Mouse (Mus musculus) neural tube, embryonic 12.5 days (tissue): ENCODE data around the gene Nt5c3. TPM values are rescaled to one million over a fixed set of nuclear protein-coding genes. Genes with fewer than 3 reads are reported as not detected.

Experiments
- polyA plus RNA-seq: library from polyadenylated mRNA; unstranded; fragments of >200 nt; fragmentation: Nextera tagmentation; extraction: Ambion mirVana; gene quantifications from 2 replicates; pipeline ENCODE4 v1.2.1, GENCODE M21; 2016

The Nt5c3 gene
- polyA plus RNA-seq, 1 experiment from 2014 or later: 106 TPM

Other genes with a start within 250 kb of the Nt5c3 start
- gene Lsm5, start 219.2 kb downstream of the Nt5c3 start, polyA plus RNA-seq: 139 and 144 TPM in 2 replicates
- gene Avl9, start 209.0 kb downstream of the Nt5c3 start, polyA plus RNA-seq: 38.3 and 38.7 TPM in 2 replicates
- gene Kbtbd2, start 126.1 kb downstream of the Nt5c3 start, polyA plus RNA-seq: 41.5 and 46.5 TPM in 2 replicates
- gene Fkbp9, start 91.9 kb downstream of the Nt5c3 start, polyA plus RNA-seq: 52.8 and 55.2 TPM in 2 replicates
- 0.41 and 0.46 TPM in 2 replicates for gene Vmn1r4, start 83 bp upstream of the Nt5c3 start, polyA plus RNA-seq
- not detected in 2 replicates for gene Vmn1r5, start 46.3 kb upstream of the Nt5c3 start, polyA plus RNA-seq
- not detected in 2 replicates for gene Vmn1r6, start 73.3 kb upstream of the Nt5c3 start, polyA plus RNA-seq
- gene Vmn1r7, start 101.4 kb upstream of the Nt5c3 start, polyA plus RNA-seq: not detected in 2 replicates
- not detected in 2 replicates for gene Vmn1r8, start 108.4 kb upstream of the Nt5c3 start, polyA plus RNA-seq
- not detected in 2 replicates for gene Vmn1r9, start 142.9 kb upstream of the Nt5c3 start, polyA plus RNA-seq
- gene Vmn1r10, start 185.5 kb upstream of the Nt5c3 start, polyA plus RNA-seq: not detected in 2 replicates
- not detected in 2 replicates for gene Vmn1r11, start 209.5 kb upstream of the Nt5c3 start, polyA plus RNA-seq
- not detected in 2 replicates for gene Vmn1r12, start 233.0 kb upstream of the Nt5c3 start, polyA plus RNA-seq